Mouse (Mus musculus) liver, postnatal 0 days (tissue): ENCODE measurements at regions not wholly inside any gene's neighbourhood (a gene's known extent, or its start where the extent isn't known, plus 50 kb on each side); places are given as distances from the start of the nearest gene placed in this dataset.

ENCODE experiments used
- CTCF ChIP-seq: sonication (generic); IDR thresholded peaks from 2 replicates; pipeline ENCODE4 v1.5.1; 2016; ENCODE audit warnings: antibody characterized with exemption, low read depth
- EP300 ChIP-seq: IDR thresholded peaks from 2 replicates; pipeline ENCODE4 v1.6.1; 2016; ENCODE audit warnings: antibody characterized with exemption, low read depth, mild to moderate bottlenecking

- TF ChIP-seq EP300 = no peak
- no peak for TF ChIP-seq CTCF
These were observed 83.7 kb upstream of the L3mbtl4 start for GRCm38 (mm10) chr17:68189888-68190287.
